Mouse (Mus musculus) intestine, postnatal 0 days (tissue): ENCODE results near the gene Hist1h3e. TPM values are rescaled to one million over a fixed set of nuclear protein-coding genes. Genes with fewer than 3 reads are reported as not detected.

Experiments
- ATAC-seq: fragments of 200-750 bp; cut with Nextera tagmentation; 2 replicates; pipeline ENCODE4 v1.8.0; 2017; ENCODE audit warnings: mild to moderate bottlenecking, moderate TSS enrichment, moderate library complexity
- H3K27ac ChIP-seq: fragments of 300-500 bp; sonication (generic); 2 replicates; pipeline ENCODE4 v1.5.1; 2014; ENCODE audit warnings: mild to moderate bottlenecking, low read depth, low read length, moderate library complexity
- H3K27me3 ChIP-seq: fragments of 300-500 bp; sonication (generic); replicated peaks from 2 replicates; pipeline ENCODE4 v1.6.1; 2014; ENCODE audit warnings: low read length, mixed read lengths; ENCODE audit not compliant: control insufficient read depth, insufficient read depth
- H3K36me3 ChIP-seq: fragments of 300-500 bp; sonication (generic); 2 replicates; pipeline ENCODE4 v1.6.1; 2014; ENCODE audit warnings: mild to moderate bottlenecking, moderate library complexity; ENCODE audit not compliant: control insufficient read depth, insufficient read depth
- H3K4me1 ChIP-seq: fragments of 300-500 bp; sonication (generic); replicated peaks from 2 replicates; pipeline ENCODE4 v1.6.1; 2014; ENCODE audit warnings: antibody characterized with exemption, low read length, mixed read lengths; ENCODE audit not compliant: control insufficient read depth, insufficient read depth
- H3K4me2 ChIP-seq: fragments of 300-500 bp; sonication (generic); replicated peaks from 2 replicates; pipeline ENCODE4 v1.6.1; 2014; ENCODE audit warnings: low read depth, mild to moderate bottlenecking, moderate library complexity
- H3K4me3 ChIP-seq: fragments of 300-500 bp; sonication (generic); 2 replicates; pipeline ENCODE4 v1.5.1; 2014; ENCODE audit warnings: low read depth, low read length
- H3K9ac ChIP-seq: fragments of 300-500 bp; sonication (generic); 2 replicates; pipeline ENCODE4 v1.6.1; 2014; ENCODE audit warnings: mild to moderate bottlenecking, low read depth, low read length
- H3K9me3 ChIP-seq: fragments of 300-500 bp; sonication (generic); 2 replicates; pipeline ENCODE4 v1.6.1; 2016; ENCODE audit warnings: mixed run types; ENCODE audit not compliant: control insufficient read depth
- CTCF ChIP-seq: sonication (generic); IDR thresholded peaks from 2 replicates; pipeline ENCODE4 v1.5.1; 2016; ENCODE audit warnings: low read depth, mild to moderate bottlenecking, control low read depth, antibody characterized with exemption, moderate library complexity
- WGBS: fragments of 180-500 bp; shearing (Covaris S2); extraction: QIAGEN DNeasy Blood & Tissue Kit; methylation state at CpG from one replicate; pipeline ENCODE4 v1.1.7; 2014; 5-methylcytosine and 5-hydroxymethylcytosine counted together
- polyA plus RNA-seq: library from polyadenylated mRNA; unstranded; fragments of >200 nt; fragmentation: Nextera tagmentation; extraction: Ambion mirVana; gene quantifications from 2 replicates; pipeline ENCODE4 v1.2.1, GENCODE M21; 2015

Hist1h3e gene
- polyA plus RNA-seq, 1 experiment from 2014 or later = 2.2 TPM

DNA sequence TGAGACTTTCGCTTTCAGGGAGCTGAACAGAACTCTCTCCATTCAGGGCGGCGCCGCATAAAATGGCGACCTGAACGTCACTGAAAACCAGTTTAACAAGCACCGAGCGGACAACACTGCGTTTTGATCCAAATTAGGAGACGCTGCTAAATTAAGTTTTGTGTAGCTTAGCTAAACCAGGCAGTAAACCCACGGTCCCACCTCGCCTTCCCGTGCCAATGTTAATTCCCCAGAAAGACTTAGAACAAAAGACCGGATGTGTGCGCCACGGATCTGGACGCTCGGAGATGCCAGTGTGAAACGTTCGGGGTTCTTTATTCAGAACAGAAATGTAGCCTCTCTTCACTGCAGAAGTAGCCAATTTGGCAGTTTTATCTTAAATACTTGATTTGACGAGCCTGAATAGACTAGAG lies 22.9 kb upstream of the Hist1h3e start:
- Histone ChIP-seq H3K9me3 (no peaks in the 10 kb centered on the region), H3K4me2 (peak overlapping the region; percentile 85), H3K4me1 (no peaks in the 10 kb centered on the region), H3K27ac (peak overlapping the region; percentile 95), H3K27me3 (no peaks in the 10 kb centered on the region), H3K36me3 (no peaks in the 10 kb centered on the region), H3K4me3 (peak overlapping the region; percentile 54), H3K9ac (peak overlapping the region; percentile 61)
- under 1% methylated on average over 21 of the region's 21 CpGs for WGBS
- TF ChIP-seq CTCF = no peak
- peak; percentile 14; the same call in 1 of the 2 replicates for ATAC-seq

DNA sequence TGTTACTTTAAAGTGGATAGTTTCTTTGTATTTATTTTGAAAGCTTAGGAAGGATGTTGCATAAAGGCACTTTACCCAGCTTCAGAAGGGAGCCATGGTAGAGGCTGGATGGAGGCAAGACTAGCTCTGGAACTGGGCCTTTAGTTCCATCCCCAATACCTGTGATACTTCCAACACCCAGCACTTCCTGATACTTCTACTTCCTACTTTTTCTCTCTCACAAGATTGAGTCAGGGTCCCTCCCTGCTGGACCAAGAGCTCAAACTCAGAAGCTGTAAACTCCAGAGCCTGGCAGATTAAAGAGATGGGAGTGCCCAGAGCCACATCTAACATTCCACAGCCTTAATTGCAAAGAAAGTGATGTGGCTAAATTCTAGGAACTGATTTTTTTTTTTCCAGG lies 22.2 kb upstream of the Hist1h3e start:
- peak overlapping the region; percentile 95; the same call in 1 of the 2 replicates for H3K27ac ChIP-seq
- no peaks in the 10 kb centered on the region for H3K36me3 ChIP-seq
- peak overlapping the region; percentile 85 for H3K4me2 ChIP-seq
- H3K4me1 ChIP-seq = no peaks in the 10 kb centered on the region
- H3K4me3 ChIP-seq = peak overlapping the region; percentile 54; the same call in 1 of the 2 replicates
- no peak for TF ChIP-seq CTCF
- H3K27me3 ChIP-seq = no peaks in the 10 kb centered on the region
- no peak for ATAC-seq
- no peaks in the 10 kb centered on the region for H3K9me3 ChIP-seq
- H3K9ac ChIP-seq = peak overlapping the region; percentile 61

DNA sequence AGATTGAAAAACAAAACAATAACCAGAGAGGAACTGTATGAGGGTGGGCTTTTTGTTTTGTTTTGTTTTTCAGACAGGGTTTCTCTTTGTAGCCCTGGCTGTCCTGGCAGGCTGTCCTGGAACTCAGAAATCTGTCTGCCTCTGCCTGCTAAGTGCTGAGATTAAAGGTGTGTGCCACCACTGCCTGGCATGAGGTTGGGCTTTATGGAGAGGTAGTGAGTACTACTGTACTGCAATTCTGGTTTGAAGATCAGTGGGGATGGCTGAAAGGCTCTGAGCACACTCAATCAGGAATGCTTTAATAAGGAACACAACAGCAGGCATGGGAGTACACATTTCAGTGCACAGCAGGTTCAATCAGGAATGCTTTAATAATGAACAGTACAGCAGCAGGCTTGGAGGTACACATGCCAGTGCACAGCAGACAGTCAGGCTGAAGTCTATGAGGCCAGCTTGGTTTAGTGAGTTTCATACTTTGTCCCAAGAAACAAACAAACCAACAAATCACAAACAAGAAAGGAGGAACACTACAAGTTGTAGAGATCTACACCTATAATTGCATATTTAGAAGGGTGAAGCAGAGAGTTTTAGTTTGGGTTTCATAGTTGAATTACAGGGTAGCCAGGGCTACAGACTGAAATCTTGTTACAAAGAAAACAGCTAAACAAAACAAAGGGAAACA lies 21.4 kb upstream of the Hist1h3e start:
- Histone ChIP-seq H3K27ac (no peak overlapping the region), H3K4me2 (peak overlapping the region; percentile 85; the same call in 1 of the 2 replicates), H3K9me3 (no peaks in the 10 kb centered on the region), H3K36me3 (no peaks in the 10 kb centered on the region), H3K27me3 (no peaks in the 10 kb centered on the region), H3K9ac (no peak overlapping the region), H3K4me1 (no peaks in the 10 kb centered on the region), H3K4me3 (no peak overlapping the region)
- ATAC-seq = no peak
- no peak for TF ChIP-seq CTCF

DNA sequence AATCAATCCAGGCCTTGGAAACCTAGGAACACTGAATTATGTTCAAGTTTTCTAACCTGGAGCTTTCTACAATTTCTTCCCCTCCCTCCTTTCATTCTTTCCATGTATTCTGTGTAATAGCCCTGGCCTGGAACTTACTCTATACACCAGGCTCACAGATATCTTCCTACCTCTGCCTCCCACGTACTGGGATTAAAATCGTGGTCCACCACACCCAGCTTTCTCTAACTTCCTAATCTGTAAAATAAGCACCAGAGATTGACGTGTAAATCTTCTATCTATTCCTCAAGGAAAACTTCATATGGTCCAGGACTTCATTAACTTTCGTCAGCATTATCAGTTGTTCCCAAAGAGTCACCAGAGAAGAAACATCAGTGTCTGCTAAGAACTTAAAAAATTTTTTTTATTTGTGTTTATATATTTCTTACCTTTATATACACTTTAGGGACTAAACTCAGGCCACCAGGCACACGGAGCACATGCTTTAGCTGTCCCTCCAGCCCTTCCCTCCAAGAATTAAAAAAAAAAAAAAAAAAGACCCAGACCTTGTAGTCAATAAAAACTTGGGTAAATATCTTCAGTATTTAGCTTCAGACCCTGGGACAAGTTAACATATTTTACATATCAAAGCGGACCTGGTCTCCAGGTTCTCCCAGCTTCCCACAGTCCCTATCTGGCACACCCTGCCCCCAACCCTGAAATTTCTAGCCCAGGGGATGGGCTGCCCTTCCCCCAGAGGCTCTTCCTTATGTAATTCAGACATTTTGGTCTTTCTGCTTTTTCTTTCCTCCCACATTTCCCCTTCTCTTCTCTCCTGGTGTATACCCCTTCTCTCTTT lies 20.3 kb upstream of the Hist1h3e start:
- Histone ChIP-seq H3K27ac (no peak overlapping the region), H3K4me1 (no peaks in the 10 kb centered on the region; the same call in 1 of the 2 replicates), H3K4me2 (peak overlapping the region; percentile 73), H3K36me3 (no peaks in the 10 kb centered on the region), H3K4me3 (peak overlapping the region; percentile 47), H3K27me3 (no peaks in the 10 kb centered on the region), H3K9me3 (no peaks in the 10 kb centered on the region), H3K9ac (peak overlapping the region; percentile 65)
- 15% methylated on average over 6 of the region's 6 CpGs for WGBS
- TF ChIP-seq CTCF = no peak
- ATAC-seq = no peak

DNA sequence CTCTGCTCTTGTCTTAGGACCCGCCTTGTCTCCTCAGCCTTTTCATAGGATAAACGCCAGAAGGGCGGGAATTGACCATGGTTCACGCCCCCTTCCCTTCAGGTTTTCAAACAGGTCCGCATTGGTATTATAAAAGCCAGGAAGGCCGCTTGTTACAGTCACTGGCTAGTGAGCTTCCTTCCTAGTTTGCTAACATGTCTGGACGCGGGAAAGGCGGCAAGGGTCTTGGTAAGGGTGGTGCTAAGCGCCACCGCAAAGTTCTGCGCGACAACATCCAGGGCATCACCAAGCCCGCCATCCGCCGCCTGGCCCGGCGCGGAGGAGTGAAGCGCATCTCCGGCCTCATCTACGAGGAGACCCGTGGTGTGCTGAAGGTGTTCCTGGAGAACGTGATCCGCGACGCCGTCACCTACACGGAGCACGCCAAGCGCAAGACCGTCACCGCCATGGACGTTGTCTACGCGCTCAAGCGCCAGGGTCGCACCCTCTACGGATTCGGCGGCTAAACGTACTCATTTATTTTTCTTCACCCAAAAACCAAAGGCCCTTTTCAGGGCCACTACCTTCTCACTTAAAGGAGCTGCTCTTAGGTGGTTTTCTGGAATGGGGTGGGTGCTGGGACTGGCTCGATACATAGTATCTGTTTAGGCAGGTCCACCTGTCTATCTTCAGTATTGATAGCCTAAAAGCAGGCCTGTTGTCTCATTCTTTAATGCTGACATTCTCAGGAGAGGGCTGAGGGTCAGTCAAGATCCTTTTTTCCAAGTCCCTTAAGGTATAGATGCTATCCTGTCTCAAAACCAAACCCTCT lies 19.4 kb upstream of the Hist1h3e start, which contains the start of gene Hist1h4d:
Gene Hist1h4d (plus strand): TSS at position 191 of the 811 bp plus-strand sequence.
- Histone ChIP-seq H3K9me3 (no peaks in the 10 kb centered on the region), H3K36me3 (no peaks in the 10 kb centered on the region), H3K27ac (peak within 1 kb of the TSS; percentile 68), H3K4me2 (peak within 1 kb of the TSS; percentile 73), H3K9ac (peak within 1 kb of the TSS; percentile 65), H3K27me3 (no peaks in the 10 kb centered on the region), H3K4me3 (peak within 1 kb of the TSS; percentile 47), H3K4me1 (no peaks in the 10 kb centered on the region; the same call in 1 of the 2 replicates)
- WGBS = under 1% methylated on average over 43 of the region's 43 CpGs
- ATAC-seq = peak; percentile 84
- TF ChIP-seq CTCF = no peak
